Mouse (Mus musculus) cortical plate, adult 2 months (tissue): ENCODE data around the gene Chst7.

Source experiments
- CTCF ChIP-seq: fragments of 200-500 bp; IDR thresholded peaks from 2 replicates; pipeline ENCODE4 v1.5.1; 2011; ENCODE audit warnings: mild to moderate bottlenecking, control low read depth, low read length; ENCODE audit not compliant: insufficient read depth; ENCODE audit errors: extremely low read depth
- POLR2A ChIP-seq: fragments of 200-500 bp; IDR thresholded peaks from 2 replicates; pipeline ENCODE4 v1.6.1; 2011; ENCODE audit warnings: mild to moderate bottlenecking, low read length, control low read depth; ENCODE audit not compliant: insufficient read depth; ENCODE audit errors: extremely low read depth

- TF ChIP-seq CTCF (no peak), POLR2A (no peak)
These were observed at the start of gene Chst7 for GRCm38 (mm10) chrX:20059381-20059971.
